Mouse (Mus musculus) layer of hippocampus, postnatal 25 days (tissue): ENCODE data around the gene Chst1. TPM values are rescaled to one million over a fixed set of nuclear protein-coding genes. Genes with fewer than 3 reads are reported as not detected.

Experiments used
- DNase-seq, 2 experiments: peaks; one replicate each; pipeline ENCODE4 v3.0.0; 2022; ENCODE audit warnings: mixed read lengths in 2 of 2, low spot score in 1 of 2; ENCODE audit errors: extremely low spot score in 1 of 2
- total RNA-seq, 2 experiments: library from RNA; stranded (reverse); gene quantifications; 2 replicates each; pipeline ENCODE4 v1.2.3; 2021

The Chst1 gene
- total RNA-seq, 2 experiments from 2014 or later, result 268 to 280 TPM

GRCm38 (mm10) chr2:92608810-92609581 is 9.5 kb downstream of the Chst1 start:
- DNase-seq, result peak in 1 of 2 experiments; percentile 61

DNA sequence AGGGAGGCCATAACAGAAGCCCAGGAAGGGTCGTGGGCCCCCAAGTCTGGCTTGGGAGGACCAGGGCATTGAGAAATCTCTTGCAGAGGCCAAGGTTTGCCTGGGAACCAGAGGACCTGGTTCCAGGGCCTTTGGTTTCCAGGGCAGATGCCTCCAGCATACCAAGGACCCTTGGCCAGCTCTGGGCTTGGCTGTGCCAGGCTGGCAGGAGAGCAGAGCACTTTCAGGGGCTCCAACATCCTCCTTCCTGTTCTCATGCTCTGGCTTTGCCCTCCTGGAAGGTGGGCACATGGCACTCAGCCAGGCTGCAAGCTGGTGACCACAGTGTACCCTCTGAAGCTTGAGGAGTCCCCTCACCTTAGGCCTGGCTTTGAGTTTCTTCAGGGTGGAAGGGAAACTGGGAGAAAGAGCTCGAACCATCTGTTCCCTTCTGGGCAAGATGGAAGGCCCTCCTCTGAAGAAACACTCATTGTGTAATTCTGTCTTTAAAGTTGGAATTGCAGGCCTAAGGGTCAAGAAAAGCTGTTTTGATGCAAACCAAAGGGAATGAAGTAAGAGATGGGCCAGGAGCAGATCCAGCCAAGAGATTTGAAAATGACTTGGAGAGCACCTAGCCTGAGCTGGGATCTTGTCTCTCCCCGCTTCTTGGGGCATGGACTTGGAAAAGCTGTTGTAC is 10.3 kb downstream of the Chst1 start:
- no peak for DNase-seq

DNA sequence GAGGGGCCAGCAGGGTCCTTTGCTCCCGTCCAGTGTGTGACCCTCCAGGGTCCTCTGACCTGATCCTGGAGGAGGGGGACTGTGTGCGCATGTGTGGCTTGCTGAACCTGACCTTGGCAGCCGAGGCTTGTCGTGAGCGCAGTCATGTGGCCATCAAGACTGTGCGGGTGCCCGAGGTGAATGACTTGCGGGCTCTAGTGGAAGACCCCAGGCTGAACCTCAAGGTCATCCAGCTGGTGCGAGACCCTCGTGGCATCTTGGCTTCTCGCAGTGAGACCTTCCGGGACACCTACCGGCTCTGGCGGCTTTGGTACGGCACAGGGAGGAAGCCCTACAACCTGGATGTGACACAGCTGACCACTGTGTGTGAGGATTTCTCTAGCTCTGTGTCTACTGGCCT is 14.1 kb downstream of the Chst1 start:
- DNase-seq, result no peak

- no peak for DNase-seq
Measured at GRCm38 (mm10) chr2:92614106-92614505, 14.6 kb downstream of the Chst1 start.

- no peak for DNase-seq
Measured at GRCm38 (mm10) chr2:92617077-92617756, 17.7 kb downstream of the Chst1 start.

DNA sequence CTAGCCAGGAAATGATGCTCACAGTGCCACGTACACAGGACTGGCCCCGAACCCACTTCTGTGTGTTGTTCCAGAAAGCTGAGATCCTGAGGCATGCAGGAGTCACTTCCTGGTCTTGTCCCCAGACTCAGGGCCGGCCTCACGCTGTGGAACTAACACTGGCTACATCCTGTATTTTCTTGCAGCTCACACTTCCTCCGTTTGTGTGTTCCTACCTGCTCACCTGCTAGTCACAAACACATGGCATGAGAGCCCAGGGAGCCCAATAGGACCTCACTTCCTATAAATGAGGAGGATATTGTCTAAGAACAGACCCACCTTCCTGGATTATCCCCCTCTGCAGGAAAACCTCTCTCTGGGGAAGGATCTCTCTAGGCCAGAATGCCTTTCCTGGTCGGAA is 18.5 kb downstream of the Chst1 start:
- DNase-seq, result no peak

- DNase-seq, result no peak
Measured at GRCm38 (mm10) chr2:92627633-92628032, 28.1 kb downstream of the Chst1 start.

GRCm38 (mm10) chr2:92630799-92631198 is 31.3 kb downstream of the Chst1 start:
- DNase-seq, result no peak

DNA sequence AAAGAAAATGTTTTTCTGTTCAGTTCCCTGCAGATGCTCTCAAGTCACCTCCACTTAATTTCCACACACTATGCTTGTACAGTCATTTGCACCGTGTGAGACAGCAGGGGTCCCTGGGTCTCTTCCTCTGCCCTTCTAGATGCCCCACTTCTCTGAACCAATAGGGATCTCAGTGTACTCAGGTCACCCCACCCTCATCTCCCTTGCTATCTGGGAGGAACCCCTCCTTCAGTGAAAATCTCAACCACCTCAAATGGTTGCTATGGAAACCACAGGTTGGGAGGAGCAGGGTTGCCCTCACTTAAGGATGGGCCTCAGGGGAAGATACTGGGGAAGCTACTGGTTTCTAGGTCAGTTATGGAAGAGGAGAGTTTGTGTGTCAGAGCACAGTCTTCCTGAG is 32.5 kb downstream of the Chst1 start:
- DNase-seq, result no peak

- no peak for DNase-seq
Measured at GRCm38 (mm10) chr2:92640555-92640954, 41.0 kb downstream of the Chst1 start.

GRCm38 (mm10) chr2:92645282-92646037 is 46.0 kb downstream of the Chst1 start:
- no peak for DNase-seq

GRCm38 (mm10) chr2:92649154-92649801 is 49.8 kb downstream of the Chst1 start:
- no peak for DNase-seq

GRCm38 (mm10) chr2:92650428-92650827 is 50.9 kb downstream of the Chst1 start:
- DNase-seq, result no peak

GRCm38 (mm10) chr2:92651294-92651816 is 51.8 kb downstream of the Chst1 start:
- no peak for DNase-seq

DNA sequence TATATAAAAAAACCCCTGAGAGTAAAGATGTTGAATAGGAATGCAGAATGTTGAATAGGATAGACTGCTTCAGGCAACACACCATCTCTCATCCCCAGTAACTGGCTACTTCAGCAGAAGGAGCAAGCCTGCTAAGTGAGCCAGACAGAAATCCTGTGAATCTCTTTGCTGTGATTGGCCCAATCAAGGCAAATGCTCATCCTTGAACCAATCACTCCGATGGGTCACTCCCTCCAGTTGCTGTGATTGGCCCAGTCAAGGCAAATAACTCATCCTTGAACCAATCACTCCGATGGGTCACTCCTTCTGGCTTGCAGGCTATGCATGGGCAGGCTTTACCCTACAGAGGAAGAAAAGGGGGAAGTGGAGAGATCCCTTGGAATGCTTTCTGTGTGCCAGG is 57.7 kb downstream of the Chst1 start:
- no peak for DNase-seq

DNA sequence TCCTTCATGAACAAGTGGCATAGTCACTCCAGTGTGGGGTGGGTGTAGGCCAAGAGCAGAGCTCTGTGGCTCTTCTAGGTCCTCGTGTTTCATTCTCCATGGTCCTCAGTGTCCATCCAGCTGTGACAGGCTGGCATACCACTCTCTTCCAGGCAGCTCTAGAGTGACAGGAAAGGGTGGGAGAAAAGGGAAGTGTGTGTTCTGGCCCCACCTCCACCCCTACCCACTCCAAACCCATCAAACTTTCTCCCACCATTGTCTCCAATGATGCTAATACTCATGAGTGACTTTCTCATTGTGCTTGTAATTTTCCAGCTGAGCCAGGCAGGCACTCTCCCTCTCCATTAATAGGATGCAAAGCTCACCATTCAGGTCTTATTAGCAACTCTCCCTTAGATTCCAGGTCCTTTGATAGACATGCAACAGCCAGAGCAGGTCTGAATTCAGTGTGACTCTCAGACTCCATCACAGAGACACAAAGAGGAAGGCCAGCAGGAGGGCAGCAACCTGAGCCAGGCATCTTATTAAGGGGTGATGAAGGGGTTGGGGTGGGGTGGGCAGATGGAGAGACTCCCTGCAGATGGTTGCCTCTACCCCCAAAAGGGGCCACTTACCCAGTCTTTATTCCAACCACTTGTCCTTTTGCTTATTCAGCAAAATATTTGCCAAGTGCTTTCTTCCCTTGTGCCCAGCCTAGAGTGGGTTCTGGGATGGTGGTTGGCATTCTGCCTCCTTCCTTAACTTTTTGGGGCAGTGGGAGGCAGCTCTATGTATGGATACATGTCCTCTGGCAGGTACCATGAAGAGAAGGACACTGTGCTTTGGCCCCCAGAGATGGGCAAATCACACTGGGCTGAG is 59.0 kb downstream of the Chst1 start:
- no peak for DNase-seq

DNA sequence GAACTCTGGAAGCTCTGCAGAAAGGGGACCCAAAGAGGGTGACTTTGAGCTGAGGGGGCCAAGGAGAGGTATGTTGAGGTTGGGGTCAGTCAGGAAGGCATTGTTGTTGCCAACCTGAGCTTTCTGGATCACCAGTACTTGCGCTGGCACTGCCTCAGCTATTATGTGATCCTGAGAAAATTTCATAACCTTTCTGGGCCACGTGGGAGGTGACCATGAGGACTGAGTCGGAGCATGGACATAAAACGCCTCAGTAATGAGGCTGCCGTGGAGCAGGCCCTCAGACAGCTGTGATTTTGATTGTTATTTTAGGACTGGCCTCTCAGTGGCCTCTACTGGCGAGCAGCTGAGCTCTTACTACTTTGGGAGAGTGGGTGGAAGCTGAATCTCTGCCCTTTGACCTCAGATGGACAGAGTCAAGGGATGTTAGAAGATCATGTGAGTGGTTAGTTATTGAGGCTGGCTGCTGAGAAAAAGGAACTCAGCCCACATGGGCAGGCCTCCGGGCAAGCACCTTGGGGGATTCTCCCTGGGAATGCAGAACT is 60.1 kb downstream of the Chst1 start:
- DNase-seq, result no peak

GRCm38 (mm10) chr2:92662534-92663068 is 63.1 kb downstream of the Chst1 start:
- no peak for DNase-seq
